Mouse (Mus musculus) midbrain, embryonic 16.5 days (tissue): ENCODE measurements around the gene Zfp423. TPM values are rescaled to one million over a fixed set of nuclear protein-coding genes. Genes with fewer than 3 reads are reported as not detected.

Experiments
- ATAC-seq: fragments of 200-750 bp; cut with Nextera tagmentation; 2 replicates; pipeline ENCODE4 v1.8.0; 2017; ENCODE audit warnings: moderate TSS enrichment
- H3K27ac ChIP-seq: fragments of 300-500 bp; sonication (generic); 2 replicates; pipeline ENCODE4 v1.5.1; 2014; ENCODE audit warnings: mild to moderate bottlenecking, low read length, mixed read lengths
- H3K27me3 ChIP-seq: fragments of 300-500 bp; sonication (generic); 2 replicates; pipeline ENCODE4 v1.6.1; 2014; ENCODE audit warnings: low read depth, low read length, mixed read lengths; ENCODE audit not compliant: control insufficient read depth, insufficient read depth
- H3K36me3 ChIP-seq: fragments of 300-500 bp; sonication (generic); 2 replicates; pipeline ENCODE4 v1.6.1; 2014; ENCODE audit warnings: mild to moderate bottlenecking, low read length, moderate library complexity, mixed read lengths; ENCODE audit not compliant: control insufficient read depth, insufficient read depth
- H3K4me1 ChIP-seq: fragments of 300-500 bp; sonication (generic); 2 replicates; pipeline ENCODE4 v1.6.1; 2014; ENCODE audit warnings: mild to moderate bottlenecking, low read length, mixed read lengths; ENCODE audit not compliant: control insufficient read depth, insufficient read depth
- H3K4me2 ChIP-seq: fragments of 300-500 bp; sonication (generic); 2 replicates; pipeline ENCODE4 v1.6.1; 2014; ENCODE audit warnings: mild to moderate bottlenecking, low read length, mixed read lengths
- H3K4me3 ChIP-seq: fragments of 300-500 bp; sonication (generic); 2 replicates; pipeline ENCODE4 v1.5.1; 2014; ENCODE audit warnings: low read depth, mild to moderate bottlenecking, low read length, moderate library complexity, mixed read lengths
- H3K9ac ChIP-seq: fragments of 300-500 bp; sonication (generic); 2 replicates; pipeline ENCODE4 v1.6.1; 2014; ENCODE audit warnings: low read depth, low read length, mixed read lengths
- H3K9me3 ChIP-seq: fragments of 300-500 bp; sonication (generic); replicated peaks from 2 replicates; pipeline ENCODE4 v1.6.1; 2014; ENCODE audit warnings: mild to moderate bottlenecking, low read length, mixed read lengths; ENCODE audit not compliant: control insufficient read depth, poor library complexity, severe bottlenecking
- WGBS: fragments of 180-500 bp; shearing (Covaris S2); extraction: QIAGEN DNeasy Blood & Tissue Kit; methylation state at CpG from one replicate; pipeline ENCODE4 v1.1.7; 2014; 5-methylcytosine and 5-hydroxymethylcytosine counted together
- polyA plus RNA-seq: library from polyadenylated mRNA; unstranded; fragments of >200 nt; fragmentation: Nextera tagmentation; extraction: Ambion mirVana; gene quantifications from 2 replicates; pipeline ENCODE4 v1.2.1, GENCODE M21; 2015

The Zfp423 gene
- polyA plus RNA-seq, 1 experiment from 2014 or later = 28.1 TPM

GRCm38 (mm10) chr8:87832381-87833325, 126.7 kb downstream of the Zfp423 start:
- Histone ChIP-seq H3K36me3 (no peaks in the 10 kb centered on the region), H3K4me1 (peaks cover 67% of the 10 kb centered on the region), H3K4me2 (no peak overlapping the region), H3K9me3 (no peaks in the 10 kb centered on the region), H3K27ac (peak overlapping the region; percentile 73), H3K9ac (peak overlapping the region; percentile 54; the same call in 1 of the 2 replicates), H3K4me3 (no peak overlapping the region), H3K27me3 (no peaks in the 10 kb centered on the region)
- no peak for ATAC-seq
- WGBS = 13% methylated on average over 23 of the region's 23 CpGs

- Histone ChIP-seq H3K9me3 (no peaks in the 10 kb centered on the region), H3K4me3 (no peak overlapping the region), H3K27me3 (no peaks in the 10 kb centered on the region), H3K4me1 (peaks cover 56% of the 10 kb centered on the region), H3K4me2 (no peak overlapping the region), H3K27ac (peak overlapping the region; percentile 73), H3K9ac (peak overlapping the region; percentile 23; the same call in 1 of the 2 replicates), H3K36me3 (no peaks in the 10 kb centered on the region)
- peak; percentile 30; the same call in 1 of the 2 replicates for ATAC-seq
- WGBS = 8% methylated on average over 4 of the region's 5 CpGs
Measured at GRCm38 (mm10) chr8:87831567-87831966, 127.8 kb downstream of the Zfp423 start.

GRCm38 (mm10) chr8:87831116-87831515, 128.3 kb downstream of the Zfp423 start:
- Histone ChIP-seq H3K36me3 (no peaks in the 10 kb centered on the region), H3K9me3 (no peaks in the 10 kb centered on the region), H3K27ac (peak overlapping the region; percentile 73), H3K4me2 (no peak overlapping the region), H3K4me3 (no peak overlapping the region), H3K27me3 (no peaks in the 10 kb centered on the region), H3K9ac (no peak overlapping the region), H3K4me1 (peaks cover 52% of the 10 kb centered on the region)
- peak; percentile 18 for ATAC-seq
- WGBS = 7% methylated on average over 9 of the region's 9 CpGs

- no peak overlapping the region for H3K9ac ChIP-seq
- no peak for ATAC-seq
- WGBS = 14% methylated on average over 6 of the region's 6 CpGs
- H3K4me2 ChIP-seq = no peak overlapping the region
- H3K36me3 ChIP-seq = no peaks in the 10 kb centered on the region
- no peak overlapping the region for H3K4me3 ChIP-seq
- H3K27ac ChIP-seq = no peak overlapping the region
- H3K9me3 ChIP-seq = no peaks in the 10 kb centered on the region
- H3K4me1 ChIP-seq = peaks cover 43% of the 10 kb centered on the region
- H3K27me3 ChIP-seq = no peaks in the 10 kb centered on the region
Measured at GRCm38 (mm10) chr8:87830200-87830599, 129.2 kb downstream of the Zfp423 start.

GRCm38 (mm10) chr8:87826013-87826660, 133.3 kb downstream of the Zfp423 start:
- Histone ChIP-seq H3K36me3 (no peaks in the 10 kb centered on the region), H3K27me3 (no peaks in the 10 kb centered on the region), H3K4me1 (peaks cover 26% of the 10 kb centered on the region), H3K4me3 (no peak overlapping the region), H3K9ac (no peak overlapping the region), H3K27ac (no peak overlapping the region), H3K9me3 (no peaks in the 10 kb centered on the region), H3K4me2 (no peak overlapping the region)
- 79% methylated on average over 9 of the region's 9 CpGs for WGBS
- ATAC-seq = no peak

GRCm38 (mm10) chr8:87823172-87823571, 136.2 kb downstream of the Zfp423 start:
- Histone ChIP-seq H3K27ac (peak overlapping the region; percentile 58), H3K9me3 (no peaks in the 10 kb centered on the region), H3K4me2 (peak overlapping the region; percentile 26; the same call in 1 of the 2 replicates), H3K27me3 (no peaks in the 10 kb centered on the region), H3K4me1 (peaks cover 24% of the 10 kb centered on the region), H3K9ac (no peak overlapping the region), H3K4me3 (no peak overlapping the region), H3K36me3 (no peaks in the 10 kb centered on the region)
- ATAC-seq = peak; percentile 19; the same call in 1 of the 2 replicates
- WGBS = 3% methylated on average over 7 of the region's 7 CpGs

GRCm38 (mm10) chr8:87822690-87823089, 136.7 kb downstream of the Zfp423 start:
- Histone ChIP-seq H3K27ac (peak overlapping the region; percentile 40; the same call in 1 of the 2 replicates), H3K4me1 (peaks cover 24% of the 10 kb centered on the region), H3K4me3 (no peak overlapping the region), H3K36me3 (no peaks in the 10 kb centered on the region), H3K27me3 (no peaks in the 10 kb centered on the region), H3K9me3 (no peaks in the 10 kb centered on the region), H3K4me2 (peak overlapping the region; percentile 26), H3K9ac (no peak overlapping the region)
- ATAC-seq = peak; percentile 44; the same call in 1 of the 2 replicates
- WGBS = 8% methylated on average over 12 of the region's 12 CpGs

- Histone ChIP-seq H3K4me3 (no peak overlapping the region), H3K9me3 (no peaks in the 10 kb centered on the region), H3K36me3 (no peaks in the 10 kb centered on the region), H3K9ac (peak overlapping the region; percentile 31; the same call in 1 of the 2 replicates), H3K27me3 (no peaks in the 10 kb centered on the region), H3K4me2 (peak overlapping the region; percentile 26; the same call in 1 of the 2 replicates), H3K27ac (peak overlapping the region; percentile 49; the same call in 1 of the 2 replicates), H3K4me1 (peaks cover 24% of the 10 kb centered on the region)
- peak; percentile 22; the same call in 1 of the 2 replicates for ATAC-seq
- WGBS = 37% methylated on average over 11 of the region's 11 CpGs
Measured at GRCm38 (mm10) chr8:87822175-87822574, 137.2 kb downstream of the Zfp423 start.
